Mouse (Mus musculus) forelimb bud, embryonic 11.5 days (tissue): Measurements from ENCODE around the gene Gp1bb.
A peak's percentile ranks its signal among the peaks of the same experiment; 100 is the strongest.

Experiments used
- DNase-seq: peaks from one replicate; pipeline ENCODE4 v3.0.0-alpha.2; 2012; ENCODE audit warnings: low read depth, low spot score

The Gp1bb gene

GRCm38 (mm10) chr16:18622019-18622418, at the start of gene Gp1bb:
Gp1bb (minus strand) TSS chr16:18622403.
- DNase-seq: no peak

DNA sequence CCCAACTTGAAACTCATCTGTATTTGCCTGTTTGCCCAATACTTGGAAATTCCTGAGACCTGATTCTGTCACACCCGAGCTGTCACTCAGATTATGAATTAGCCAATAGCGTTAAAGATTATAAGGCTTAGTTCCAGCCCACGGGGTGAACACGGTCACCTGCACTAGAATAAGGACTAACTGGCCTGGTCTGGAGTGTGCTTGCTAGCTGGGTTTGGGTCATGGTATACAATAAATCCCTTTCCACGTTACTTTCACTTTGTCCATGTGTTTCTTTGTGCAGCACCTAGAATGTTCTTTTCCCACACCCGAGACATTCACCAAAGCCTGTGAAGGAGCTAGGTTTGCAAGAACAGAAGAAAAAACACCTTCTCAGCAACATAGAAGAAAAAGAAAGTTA, 47.7 kb upstream of the Gp1bb start:
- no peak for DNase-seq

GRCm38 (mm10) chr16:18658597-18658996, 36.4 kb upstream of the Gp1bb start:
- DNase-seq: no peak

DNA sequence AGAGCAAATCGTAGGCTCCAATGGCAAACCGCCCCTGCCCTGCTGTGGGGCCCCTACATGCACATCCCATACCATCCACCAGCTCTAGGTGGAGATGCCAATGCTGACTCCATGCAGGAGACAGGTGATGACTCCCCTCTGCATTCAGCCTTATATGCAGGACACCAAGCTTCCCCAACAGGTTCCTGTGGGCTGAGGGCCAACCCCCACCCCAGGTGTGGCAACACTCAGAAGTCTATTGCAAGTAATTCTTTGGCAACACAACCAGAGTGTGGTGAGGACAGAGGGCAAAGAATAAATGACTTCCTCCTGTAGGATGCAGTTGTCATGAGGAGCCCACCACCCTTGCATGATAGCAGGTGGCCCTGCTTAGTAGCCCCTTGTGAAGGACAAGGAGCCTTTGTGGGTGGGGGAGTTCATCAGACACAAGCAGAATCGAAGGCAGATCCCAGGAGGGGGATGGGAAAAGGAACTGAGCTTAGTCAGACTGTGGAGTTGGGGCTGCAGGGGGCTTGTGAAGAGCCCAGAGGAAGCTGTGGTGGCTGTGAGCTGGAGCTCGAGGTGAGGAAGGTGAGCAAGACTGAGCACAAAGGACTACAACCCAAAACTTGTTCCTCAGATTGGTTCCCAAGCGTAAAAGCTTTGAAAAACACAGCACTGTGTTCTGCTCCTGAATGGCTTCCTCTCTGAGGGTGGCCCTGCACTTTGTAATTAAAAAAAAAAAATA, 33.3 kb upstream of the Gp1bb start:
- no peak for DNase-seq

- no peak for DNase-seq
Measured at GRCm38 (mm10) chr16:18653290-18654160, 31.3 kb upstream of the Gp1bb start.

DNA sequence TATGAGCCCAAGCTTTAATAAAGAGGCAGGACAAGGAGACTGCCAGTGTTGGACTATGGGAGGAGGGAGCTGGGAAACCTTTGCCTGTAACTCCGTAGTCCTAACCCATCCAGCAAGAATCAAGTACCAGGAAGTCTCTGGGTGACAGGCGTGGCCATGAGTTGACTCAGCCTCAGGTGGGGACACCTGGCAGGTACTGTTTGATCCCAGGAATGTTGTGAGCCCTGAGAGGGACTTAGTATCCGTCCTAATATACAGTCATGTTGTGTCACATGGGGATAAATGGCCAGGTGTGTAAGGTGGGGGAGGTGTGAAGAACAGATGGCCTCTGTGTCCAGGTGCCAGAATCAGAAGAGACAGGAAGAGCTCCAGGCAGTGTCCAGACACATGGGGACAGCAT, 26.9 kb upstream of the Gp1bb start:
- DNase-seq: no peak

DNA sequence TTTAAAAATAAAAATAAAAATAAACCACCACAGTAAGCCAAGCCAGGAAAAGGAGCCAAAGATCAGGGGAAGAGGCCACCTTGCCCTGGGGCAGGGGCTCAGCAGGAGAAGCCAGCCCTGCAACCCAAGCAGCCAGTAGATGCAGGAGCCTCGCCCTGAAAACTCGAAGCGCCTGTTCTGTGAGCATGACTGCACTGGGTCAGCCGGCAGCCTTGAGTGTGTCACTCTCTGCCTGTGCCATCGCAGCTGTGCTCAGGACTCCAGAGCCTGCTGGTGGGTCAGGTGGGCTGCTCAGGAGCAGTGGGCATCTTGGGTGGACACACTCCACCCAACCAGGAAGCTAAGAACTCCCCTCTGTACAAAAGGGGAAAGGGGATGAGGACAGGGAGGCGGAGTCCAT, 23.1 kb upstream of the Gp1bb start:
- DNase-seq: no peak

GRCm38 (mm10) chr16:18644485-18644884, 22.3 kb upstream of the Gp1bb start:
- DNase-seq: no peak

DNA sequence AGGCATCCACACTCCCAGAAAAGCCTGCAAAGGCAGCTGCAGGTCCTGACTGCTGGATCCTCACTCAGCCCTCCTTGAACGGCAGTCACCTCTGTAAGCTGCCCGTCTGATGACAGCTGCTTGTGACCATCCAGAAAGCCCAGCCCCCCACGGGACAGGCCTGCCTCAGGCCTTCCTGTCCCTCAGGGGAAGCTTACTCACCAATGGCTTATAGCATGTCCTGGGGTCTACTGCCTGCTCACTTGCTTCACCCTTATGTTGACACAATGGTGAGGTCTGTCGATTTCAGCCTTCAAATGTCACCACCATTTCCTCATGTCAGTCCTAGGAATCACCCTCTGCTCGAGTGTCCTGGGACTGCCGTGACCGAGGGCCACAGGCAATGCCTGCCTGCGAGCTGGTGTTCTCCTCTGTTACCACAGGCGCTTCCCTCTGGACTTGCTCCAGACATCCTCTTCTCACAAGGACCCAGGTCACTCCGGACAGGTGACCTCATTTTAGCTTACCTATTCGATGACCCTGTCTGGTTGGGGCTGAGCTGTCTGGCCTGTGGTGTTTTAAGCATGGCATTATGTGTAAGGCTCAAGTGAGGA, 21.3 kb upstream of the Gp1bb start:
- DNase-seq: no peak

- no peak for DNase-seq
Measured at GRCm38 (mm10) chr16:18642897-18643296, 20.7 kb upstream of the Gp1bb start.

DNA sequence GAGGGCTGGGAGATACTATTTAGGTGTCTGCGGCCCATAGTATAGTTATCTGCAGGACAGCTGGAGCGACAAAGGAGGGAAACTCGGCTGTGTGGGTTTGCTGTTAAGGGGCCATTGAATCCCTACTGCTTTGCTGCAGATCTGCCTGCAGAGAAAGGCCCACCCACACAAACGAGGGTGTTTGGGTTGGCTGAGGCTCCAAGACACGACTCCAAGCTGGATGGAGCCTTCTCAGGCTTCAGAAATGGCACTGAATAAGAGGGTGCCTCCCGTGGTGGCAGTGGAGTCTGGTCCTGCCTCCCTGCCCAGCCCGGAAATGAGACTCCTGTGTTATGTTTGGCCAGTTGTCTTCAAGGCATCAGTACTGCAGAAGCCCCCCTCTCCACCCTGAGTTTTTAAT, 20.1 kb upstream of the Gp1bb start:
- no peak for DNase-seq

- DNase-seq: no peak
Measured at GRCm38 (mm10) chr16:18639382-18639929, 17.3 kb upstream of the Gp1bb start.

GRCm38 (mm10) chr16:18638396-18638795, 16.2 kb upstream of the Gp1bb start:
- no peak for DNase-seq

DNA sequence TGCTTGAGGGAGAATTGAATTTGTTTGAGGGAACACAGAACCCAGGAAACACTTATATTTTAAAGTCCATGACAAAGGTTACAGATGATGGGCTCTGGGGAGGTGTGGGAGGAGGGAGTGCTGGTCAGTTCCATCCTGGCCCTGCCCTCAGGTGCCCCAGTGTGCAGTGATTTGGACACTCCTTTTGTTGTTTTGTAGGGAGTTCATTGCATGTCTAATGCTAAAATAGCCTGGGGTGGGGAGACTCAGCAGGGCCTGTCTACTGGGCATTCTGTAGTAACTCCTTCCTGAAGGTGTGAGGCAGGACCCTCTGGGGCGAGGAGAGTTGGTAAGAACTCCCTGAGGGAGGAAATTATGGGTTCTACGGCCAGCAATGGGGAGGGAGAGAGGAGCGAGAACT, 14.6 kb upstream of the Gp1bb start:
- DNase-seq: no peak

DNA sequence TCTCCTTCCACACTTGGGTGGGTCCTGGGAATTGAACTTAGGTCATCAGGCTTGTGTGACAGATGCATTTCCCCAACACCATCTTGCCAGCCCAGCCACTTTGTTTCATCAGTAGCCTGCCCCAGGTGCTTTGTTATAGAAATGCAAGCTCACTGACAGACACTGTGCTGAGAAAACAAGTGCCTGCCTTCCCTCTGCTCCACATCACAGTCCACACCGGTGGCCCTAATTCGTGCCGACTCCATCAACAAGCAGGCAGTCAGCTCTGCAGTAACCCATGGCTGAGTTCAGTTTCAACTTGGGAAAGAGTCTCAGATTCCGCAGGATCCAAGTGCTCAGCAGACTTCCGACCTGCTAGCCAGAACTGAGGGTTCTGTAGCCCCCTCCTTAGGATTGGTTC, 14.2 kb upstream of the Gp1bb start:
- DNase-seq: no peak

- DNase-seq: no peak
Measured at GRCm38 (mm10) chr16:18633333-18633732, 11.1 kb upstream of the Gp1bb start.

- DNase-seq: no peak
Measured at GRCm38 (mm10) chr16:18632816-18633215, 10.6 kb upstream of the Gp1bb start.

GRCm38 (mm10) chr16:18632059-18632458, 9.9 kb upstream of the Gp1bb start:
- DNase-seq: no peak

GRCm38 (mm10) chr16:18631141-18631540, 8.9 kb upstream of the Gp1bb start:
- DNase-seq: no peak

DNA sequence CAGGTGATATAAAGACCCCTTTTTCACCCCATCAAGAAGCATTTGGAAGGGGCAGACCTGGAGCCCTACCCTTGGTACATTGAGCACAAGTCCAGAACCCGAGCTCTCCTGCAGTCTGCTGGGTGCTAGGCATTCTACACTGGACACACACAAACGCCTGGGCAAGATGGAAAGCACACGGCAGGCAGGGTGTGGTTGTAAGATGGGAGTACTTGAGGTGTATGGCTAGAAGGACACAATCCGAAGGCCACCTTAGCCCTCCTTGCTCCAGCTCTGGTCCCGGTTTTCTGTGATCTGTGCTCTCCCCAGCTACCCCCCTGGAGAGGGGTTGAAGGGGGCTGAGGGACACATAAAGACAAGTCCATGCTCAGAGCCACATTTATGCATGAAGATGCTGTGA, 8.1 kb upstream of the Gp1bb start:
- no peak for DNase-seq

GRCm38 (mm10) chr16:18629390-18630231, 7.4 kb upstream of the Gp1bb start, which contains the start of gene Sept5:
Sept5 (minus strand) TSS chr16:18629954.
- DNase-seq: peak; percentile 50
